In the genomic region with DNA sequence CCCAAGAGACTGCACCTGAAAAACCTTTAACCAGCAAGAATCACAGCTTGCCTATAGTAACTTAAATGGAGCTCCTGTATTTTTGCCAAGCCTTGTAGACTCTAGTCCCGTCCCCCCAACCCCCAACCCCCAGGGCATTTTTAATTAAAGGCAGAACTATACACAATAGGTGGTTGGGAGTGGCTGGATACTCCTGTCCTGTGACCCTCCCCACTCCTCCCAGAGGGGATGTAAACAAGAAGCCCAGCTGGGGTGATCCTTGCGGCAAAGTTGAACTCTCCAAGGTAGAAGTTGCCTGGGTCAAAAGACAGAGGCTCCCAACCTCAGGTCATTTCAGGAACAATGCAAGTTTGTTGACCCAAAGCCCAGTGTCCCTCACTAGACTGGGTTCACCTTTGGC, we compare ENCODE assay signal across 18 mouse cellular contexts. TPM values are rescaled to one million over a fixed set of nuclear protein-coding genes. Genes with fewer than 3 reads are reported as not detected.
DNase-seq lines count a peak whose midpoint lies in the region.
"Had no signal": no experiment of that assay in that cellular context is flagged by ENCODE, and none has a peak within 500 bp of the region (broad histone marks: within the 10 kb centered on the region; RNA-seq: fewer than 3 reads in every experiment).

No protein-coding gene starts in this region.

- intact Hi-C loops in heart, postnatal 10 days (cut with DNase I), result no loop called here
- intact Hi-C loops in heart, postnatal 14 days (cut with DNase I), result no loop called here

- peak; percentile 52 for DNase-seq in heart, adult 11 months
- DNase-seq in heart, postnatal 10 days, result no peak
- DNase-seq in ES-CJ7 (ENCODE audit: low read depth, low spot score) (peak; percentile 95), R1 (ENCODE audit: low read depth, low spot score) (peak; percentile 95)
- no peak for DNase-seq in T-cell, adult 2 months (ENCODE audit: low spot score)
- DNase-seq in cerebellum, adult 9-11 months, result no peak
- no peak for DNase-seq in heart, postnatal 14 days
- DNase-seq: adrenal gland, adult 2 months; adrenal gland, postnatal 10 days; adrenal gland, postnatal 25 days; B cell, adult 2 months; cerebellum, adult 11 months; cerebellum, adult 18-20 months; cerebellum, adult 8-10 months; cerebellum, postnatal 10 days; cerebellum, postnatal 25 days had no signal

RNA-seq across cellular contexts. Expression of a gene that starts 16.9 kb away (rescaled TPM):
- not detected for total RNA-seq in heart, postnatal 10 days (2021)
- total RNA-seq in heart, postnatal 14 days (2021), result not detected
- total RNA-seq: adrenal gland, adult 2 months; adrenal gland, postnatal 10 days; adrenal gland, postnatal 25 days; adrenal gland, postnatal 4 days; G1E had no signal

Comparison
In these comparisons a context has a peak if more than half of its experiments do, and no peak if none do; other contexts are left out.
1. DNase-seq: peak in heart, adult 11 months (single experiment), ES-CJ7 (single experiment) and R1 (single experiment); none in heart, postnatal 10 days (0 of 2), T-cell, adult 2 months (single experiment), cerebellum, adult 9-11 months (single experiment) and heart, postnatal 14 days (0 of 2).